Mouse (Mus musculus): ENCODE data around the gene Kmt5c.
"Not testable (repeated sequence)": the region's sequence is repeated elsewhere in the genome, so short reads cannot be mapped to it uniquely, and the experiment has no call there.

Kmt5c gene

DNA sequence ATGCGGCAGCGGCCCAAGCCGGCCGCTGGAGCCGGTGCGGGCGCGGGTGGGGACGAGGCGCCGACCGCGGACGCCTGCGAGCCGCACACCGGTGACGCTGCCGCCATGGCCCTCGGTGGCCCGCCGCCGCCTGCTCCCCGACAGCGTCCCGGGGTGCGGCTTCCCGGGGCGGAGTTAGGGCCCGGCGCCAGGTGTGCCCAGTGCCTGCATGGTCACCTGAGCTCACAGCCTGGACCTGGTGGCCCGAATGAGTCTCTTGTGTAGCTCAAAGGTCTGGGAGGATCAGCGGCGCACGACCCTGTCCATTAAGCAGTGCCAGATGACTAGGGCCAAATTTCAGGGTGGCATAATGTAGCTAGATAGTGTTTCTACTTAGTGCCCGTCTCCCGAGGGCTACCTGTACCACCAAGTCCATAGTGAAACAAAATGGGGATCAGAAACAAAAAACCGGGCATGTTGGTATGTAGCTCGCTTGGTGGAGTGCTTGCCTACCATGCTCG is 49.6 kb downstream of the Kmt5c start, which contains the start of gene Tmem238:
Gene Tmem238 (minus strand): TSS at position 221 of the 500 bp plus-strand sequence.
- DNase-seq (ENCODE audit: extremely low spot score, low spot score), result no peak

DNA sequence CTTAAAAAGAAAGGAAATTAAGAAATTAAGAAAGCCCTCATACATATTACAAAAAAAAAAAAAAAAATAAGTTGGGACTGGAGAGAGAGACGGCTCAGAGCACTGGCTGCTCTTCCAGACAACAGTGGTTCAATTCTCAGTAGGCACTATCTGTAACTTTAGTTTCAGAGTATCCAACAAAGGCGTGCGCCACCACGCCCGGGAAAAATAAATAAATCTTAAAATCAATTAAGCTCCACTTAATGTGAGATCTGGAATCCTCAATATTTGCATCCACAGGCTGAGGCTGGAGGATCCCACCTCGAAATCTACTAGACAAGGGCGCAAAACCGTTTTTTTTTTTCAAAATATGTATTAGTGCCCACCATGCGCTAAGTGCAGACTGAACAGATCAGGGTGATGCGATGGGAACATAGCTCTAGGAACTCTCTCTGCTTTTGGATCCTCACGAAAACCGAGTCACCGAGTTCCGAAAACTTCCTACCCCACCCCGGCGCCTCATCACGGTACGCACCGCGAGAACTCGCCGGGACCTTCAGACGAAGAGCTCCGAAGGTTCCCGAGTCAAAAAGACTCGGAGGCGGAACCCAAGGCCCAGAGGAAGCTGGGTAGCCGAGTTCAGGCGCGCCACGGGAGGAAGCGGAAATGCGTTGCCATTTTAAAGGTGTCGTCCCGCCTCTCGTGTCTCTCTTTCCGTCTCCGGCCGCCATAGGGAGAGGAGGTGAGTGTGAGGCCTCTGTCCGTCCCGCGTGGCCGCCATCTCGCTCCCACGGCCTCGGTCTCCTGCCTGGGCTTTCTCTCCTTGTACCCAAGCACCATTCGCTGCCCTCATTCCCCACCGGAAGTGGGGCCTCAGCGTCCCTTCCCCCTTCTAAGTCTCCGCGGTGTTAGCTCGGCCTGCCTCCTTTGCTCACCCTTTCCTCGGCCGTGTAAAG is 52.6 kb downstream of the Kmt5c start, which contains the start of gene Rpl28:
Gene Rpl28 (plus strand): TSS at position 597 of the 935 bp plus-strand sequence.
- peak; percentile 95 for DNase-seq (ENCODE audit: extremely low spot score, low spot score)

DNA sequence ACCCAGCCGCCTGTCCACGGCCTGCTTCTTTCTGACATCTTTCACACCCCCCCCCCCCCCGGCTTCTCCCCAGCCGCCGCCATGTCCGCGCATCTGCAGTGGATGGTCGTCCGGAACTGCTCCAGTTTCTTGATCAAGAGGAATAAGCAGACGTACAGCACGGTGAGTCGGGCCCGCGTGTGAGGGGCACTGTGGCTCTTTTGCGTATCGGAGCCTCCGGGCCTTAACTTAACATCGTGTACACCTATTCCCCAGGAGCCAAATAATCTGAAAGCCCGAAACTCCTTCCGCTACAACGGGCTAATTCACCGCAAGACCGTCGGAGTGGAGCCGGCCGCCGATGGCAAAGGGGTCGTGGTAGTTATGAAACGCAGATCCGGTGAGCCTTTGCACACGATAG is 53.3 kb downstream of the Kmt5c start:
- not testable (repeated sequence) for DNase-seq (ENCODE audit: extremely low spot score, low spot score)

DNA sequence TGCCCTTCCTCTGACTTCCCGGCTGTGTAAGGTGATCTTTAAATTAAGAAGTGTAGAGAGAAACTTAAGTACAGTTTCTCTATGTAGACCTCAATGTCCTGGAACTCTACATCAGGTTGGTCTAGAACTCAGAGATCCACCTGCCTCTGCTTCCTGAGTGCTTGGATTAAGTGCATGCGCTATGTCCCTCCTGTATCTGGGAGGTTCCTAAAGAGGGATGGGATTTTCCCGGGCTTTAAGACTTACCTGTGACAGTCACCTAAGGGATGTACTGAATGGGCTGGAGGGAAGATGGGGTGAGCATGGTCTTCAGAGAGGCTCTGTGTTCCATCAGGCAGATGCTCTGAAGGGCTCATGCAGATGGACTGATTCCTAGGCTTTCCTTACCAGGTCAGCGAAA is 53.8 kb downstream of the Kmt5c start:
- no peak for DNase-seq (ENCODE audit: extremely low spot score, low spot score)

DNA sequence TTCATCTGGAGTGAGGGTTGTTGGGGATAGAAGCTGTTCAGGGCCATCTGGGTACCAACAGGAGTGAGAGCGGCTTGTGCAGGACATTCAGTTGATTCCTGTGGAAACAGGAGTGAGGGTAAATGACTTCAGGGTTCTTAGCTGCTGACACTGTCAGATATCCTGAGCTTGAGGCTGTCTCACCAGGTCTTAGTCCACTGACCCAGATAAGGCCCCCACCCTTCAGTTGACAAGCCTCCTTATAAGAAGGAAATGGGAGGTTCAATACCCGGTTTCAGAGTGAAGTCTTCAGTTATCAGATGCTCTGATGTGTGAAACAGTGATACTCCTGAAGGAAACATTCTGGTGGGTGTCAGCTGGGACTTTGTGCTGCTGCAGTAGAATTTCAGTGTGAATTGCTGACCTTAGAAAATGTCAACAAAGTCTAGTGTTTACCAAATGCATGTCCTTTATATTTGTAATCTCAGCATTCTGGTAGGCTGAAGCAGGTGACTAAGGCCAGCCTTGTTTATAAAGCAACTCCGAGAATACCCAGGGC is 54.8 kb downstream of the Kmt5c start:
- DNase-seq (ENCODE audit: extremely low spot score, low spot score), result no peak

DNA sequence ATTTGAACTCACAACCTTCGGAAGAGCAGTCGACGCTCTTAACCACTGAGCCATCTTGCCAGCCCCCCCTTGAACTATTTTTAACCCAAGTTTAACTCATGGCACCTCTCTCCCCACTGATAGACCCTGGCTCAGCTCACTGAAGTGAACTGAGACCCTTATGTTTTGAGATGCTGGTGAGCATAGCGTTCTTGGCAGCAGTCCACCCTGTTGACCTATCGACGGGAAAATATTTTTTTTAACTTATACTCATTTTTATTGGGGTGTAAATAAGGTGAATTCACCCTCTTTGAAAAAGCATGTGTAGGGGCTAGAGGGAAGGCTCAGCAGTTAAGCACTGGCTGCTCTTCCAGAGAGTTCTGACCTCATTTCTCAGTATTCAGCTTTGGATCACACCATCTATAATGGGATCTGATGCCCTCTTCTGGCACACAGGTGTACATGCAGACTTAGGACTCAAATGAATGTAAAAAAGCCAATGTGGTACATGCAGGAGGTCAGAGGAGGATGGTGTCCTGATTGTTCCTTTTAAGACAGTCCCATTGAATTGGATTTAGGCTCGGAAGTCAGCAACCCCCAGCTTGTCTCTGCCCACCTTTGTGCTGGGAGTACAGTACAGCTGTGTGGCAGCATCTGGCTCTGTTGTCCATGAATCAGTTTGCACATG is 56.0 kb downstream of the Kmt5c start:
- no peak for DNase-seq (ENCODE audit: extremely low spot score, low spot score)

All from neural tube, embryonic 10.5 days (tissue).